Mouse (Mus musculus): ENCODE measurements around the gene Tmem237.

Tmem237 gene

DNA sequence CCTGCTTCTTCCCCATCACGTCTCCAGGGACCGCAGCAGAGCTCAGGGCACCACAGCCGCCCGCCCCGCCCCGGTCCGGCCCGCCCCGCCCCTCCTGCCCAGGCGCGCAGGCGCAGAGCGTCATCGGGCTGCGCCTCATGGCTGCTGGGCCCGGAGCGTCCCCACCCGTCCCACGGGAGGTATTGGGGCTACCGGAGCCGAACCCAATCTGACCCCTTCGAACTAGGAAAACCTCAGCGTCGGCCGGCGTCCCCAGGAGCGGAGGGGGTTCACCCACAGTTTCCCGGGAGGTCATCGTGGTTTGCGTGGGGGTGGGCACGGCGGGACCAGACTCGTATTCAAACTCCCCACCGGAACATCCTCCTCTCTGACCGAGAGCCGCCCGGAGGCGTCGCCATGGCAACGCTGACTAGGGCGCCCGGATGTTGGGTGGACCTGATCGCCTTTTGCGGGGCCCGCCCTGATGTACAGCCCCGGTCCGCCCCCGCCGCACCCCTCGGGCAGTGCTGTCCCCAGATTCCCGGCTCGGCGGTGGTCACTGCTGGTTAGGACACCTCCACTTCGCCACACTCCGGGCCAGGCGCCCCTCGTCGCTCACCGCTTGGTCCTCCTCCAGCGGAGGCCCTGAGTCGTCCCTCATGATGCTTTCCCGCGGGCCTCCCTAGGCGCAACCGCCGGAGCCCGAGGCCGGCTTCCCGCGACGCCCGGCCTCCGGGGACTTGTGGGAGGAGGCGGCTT is at the start of gene Tmem237:
Tmem237 (minus strand) TSS at position 689 of the 738 bp plus-strand sequence.
- peak; percentile 90 to 92 for DNase-seq

DNA sequence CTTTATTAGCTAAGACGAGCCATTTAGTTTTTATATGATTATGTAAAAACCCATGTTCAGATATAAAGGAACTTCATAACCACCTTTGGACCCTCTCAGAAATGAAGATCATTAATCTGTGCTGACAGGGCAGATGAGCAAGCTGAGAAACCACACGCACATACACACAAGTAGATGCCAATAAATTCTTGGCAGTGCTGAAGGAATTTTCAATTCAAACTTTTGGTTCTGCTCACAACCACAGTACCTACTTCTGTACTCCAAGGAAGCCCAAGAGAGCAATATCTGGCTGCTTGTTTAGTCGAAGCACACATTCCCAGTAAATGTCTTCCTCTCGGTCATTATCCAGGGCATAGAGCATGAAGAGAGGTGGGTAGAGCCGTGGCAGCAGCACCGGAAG is 49.4 kb upstream of the Tmem237 start:
- DNase-seq = no peak

DNA sequence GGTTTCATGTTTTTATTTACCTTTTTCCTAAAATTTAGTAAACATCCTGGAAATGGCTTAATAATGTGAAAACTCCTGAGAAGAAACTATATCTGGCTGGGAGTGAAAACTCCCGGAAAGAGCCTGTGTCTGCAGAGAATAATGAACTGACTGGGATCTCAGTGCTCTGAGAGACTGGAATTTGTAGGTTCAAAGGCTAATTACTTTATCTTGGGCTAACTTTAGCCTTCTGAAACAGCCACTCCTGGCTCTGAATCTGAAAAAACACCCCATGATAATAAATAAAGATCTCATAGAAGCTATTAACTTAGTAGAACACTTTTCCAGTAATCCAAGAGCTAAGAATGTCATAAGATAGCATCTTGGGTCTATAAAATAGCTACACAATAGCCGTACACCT is 48.3 kb upstream of the Tmem237 start:
- DNase-seq = no peak

DNA sequence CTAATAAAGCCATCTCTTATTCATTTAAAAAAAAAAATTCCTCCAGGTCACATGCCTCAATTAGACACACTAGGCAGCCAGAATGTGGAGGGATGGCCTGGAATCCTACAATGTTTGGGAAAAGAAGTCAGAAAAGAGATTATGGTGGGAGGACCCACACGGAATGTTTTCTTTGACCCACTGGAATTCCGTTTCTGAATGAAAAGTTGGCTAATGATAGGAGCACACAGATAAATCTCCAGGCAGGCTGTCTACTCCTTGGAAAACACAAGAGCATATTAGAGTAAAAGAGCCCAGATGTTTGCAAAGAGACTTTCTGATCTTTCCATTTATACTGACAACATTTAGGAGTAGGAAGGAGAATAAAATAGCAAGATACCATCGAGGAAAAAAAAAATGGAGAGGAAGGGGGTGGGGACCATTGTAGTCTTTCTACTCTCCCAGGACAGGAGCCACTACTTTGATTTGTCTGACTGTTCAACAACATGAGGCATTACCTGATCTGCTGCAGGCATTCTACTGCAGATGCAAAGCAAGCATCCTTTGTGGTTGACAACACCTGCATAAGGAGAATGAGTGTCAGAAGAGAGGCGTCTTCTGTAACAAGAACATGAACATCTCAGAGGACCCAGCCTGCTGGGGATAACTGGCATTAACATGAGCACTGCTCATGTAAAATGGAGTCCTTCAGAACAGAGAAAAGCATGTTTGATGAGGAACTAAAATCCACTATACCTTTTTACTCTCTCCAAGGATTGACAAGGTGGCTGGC is 47.6 kb upstream of the Tmem237 start:
- no peak for DNase-seq

DNA sequence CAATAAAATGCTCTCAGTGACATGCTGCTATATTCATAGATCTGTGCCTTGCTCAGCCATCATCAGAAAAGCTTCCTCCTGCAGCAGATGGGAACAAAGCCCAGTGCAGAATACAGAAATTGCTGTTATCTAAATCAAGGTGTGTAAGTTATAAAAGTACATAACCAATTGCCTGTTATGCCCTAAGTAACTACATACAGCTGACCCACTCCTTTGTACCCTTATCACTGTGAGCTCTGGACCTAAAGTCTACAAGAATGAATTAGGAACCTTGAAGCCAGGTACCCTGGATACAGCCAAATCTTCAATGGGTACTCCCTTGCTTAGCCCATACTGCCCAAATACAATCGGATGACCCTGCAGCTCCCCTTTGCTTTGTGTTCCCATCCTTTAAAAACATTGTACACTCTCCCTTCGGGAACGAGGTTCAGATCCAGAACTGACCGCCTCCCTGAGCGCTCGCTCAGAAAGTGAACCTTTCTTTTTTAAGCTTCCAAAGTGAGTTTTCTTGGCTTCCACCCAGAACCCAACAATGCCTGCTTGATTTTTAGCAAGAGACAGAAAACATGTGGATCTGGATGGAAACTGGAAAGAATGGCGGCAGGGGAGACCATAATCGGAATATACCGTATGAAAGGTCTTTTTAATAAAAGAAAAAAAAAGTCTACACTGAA is 46.2 kb upstream of the Tmem237 start:
- no peak for DNase-seq

DNA sequence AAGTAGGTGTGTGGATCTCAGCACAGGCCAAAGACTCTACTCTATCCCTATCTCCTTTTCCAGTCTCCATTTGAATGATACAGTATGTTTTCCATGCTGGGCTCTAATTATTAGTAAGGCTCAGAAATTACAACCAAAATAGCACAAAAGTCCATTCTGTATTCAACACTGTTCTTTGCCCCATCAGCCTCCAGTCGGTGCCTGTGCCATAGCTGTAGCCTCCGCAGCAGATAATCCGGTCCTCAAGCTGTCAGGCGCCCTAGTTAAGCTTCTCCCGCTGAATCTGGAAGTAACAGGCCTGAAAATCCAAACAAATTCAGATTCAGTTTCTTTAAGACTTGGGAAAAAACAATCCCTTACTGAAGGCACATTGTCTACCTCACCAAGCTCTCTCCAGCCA is 43.7 kb upstream of the Tmem237 start:
- peak in 1 of 2 experiments; percentile 33 for DNase-seq

DNA sequence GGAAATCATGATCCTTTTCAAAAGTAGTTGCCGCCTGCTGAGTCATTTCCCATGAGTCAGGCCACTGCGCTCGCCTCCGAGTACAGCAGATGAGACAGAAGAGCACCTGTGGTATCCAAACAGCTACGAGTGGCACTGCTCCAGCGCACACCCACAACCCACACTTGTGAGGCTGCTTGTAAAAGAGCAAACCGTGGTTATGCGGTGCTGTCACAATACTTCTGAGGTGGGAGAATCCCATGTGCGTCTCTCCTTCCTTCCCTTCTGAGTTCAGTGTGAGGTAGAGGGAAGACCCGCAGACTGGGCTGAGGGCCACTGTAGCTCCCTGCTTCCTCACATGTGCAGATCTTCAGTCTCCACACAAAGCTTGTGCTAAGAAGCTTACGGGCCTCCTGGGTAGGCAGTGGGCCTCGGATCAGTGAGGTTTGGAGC is 42.8 kb upstream of the Tmem237 start, which contains the start of gene Mpp4:
Mpp4 (minus strand) TSS at position 360 of the 432 bp plus-strand sequence.
- peak; percentile 41 to 50 for DNase-seq

DNA sequence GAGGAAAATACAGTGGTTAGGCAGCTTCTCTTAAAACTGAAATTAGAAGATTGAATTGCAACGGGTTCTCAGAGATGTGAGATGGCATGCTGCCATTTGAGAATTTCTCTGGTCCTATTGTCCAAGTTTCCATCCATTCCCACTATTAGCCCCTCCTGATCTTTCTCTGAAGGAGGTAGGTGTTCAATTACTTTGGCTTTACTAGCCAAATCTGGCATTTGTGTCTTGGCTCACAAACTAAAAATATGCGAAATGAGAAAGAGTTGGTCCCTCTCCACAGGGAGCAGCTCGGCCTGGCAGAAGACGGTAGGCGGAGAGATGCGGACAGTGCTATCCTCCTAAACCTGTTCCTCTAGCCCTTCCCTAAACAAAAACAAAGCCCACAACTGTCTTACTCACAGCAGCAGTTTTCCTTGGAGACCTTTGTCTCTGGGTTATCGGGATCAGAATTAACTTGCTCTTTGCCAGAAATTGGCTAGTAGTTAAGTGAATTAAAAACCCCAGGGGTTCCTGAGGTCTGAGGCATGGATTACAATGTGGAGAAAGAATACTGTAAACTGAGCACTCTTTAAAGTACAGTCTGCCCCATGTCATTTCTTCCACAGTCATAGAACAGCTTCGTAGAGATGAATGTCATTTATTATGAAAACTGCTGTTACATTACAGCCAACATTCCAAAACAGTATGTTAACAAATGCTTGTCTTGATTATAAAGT is 42.3 kb upstream of the Tmem237 start:
- peak; percentile 33 to 38 for DNase-seq

DNA sequence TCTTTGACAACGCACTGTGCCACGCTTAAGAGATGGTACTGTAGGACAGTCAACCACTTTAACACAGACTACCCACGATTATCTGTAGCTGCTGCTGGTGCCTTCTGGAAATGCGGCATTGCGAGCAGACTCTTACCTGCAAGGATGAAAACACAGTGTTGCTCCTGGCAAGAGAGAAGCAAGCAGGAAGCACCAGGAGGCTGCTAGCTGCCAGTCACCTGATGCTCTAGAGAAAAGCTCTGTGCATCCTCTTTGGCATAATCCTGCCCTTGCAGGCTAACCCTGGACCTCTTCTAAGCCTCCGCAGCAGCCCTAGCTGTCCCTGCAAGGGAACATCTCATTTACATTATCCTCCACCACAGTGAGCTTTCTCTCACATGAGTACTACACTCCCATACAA is 41.2 kb upstream of the Tmem237 start:
- peak; percentile 40 to 53 for DNase-seq

DNA sequence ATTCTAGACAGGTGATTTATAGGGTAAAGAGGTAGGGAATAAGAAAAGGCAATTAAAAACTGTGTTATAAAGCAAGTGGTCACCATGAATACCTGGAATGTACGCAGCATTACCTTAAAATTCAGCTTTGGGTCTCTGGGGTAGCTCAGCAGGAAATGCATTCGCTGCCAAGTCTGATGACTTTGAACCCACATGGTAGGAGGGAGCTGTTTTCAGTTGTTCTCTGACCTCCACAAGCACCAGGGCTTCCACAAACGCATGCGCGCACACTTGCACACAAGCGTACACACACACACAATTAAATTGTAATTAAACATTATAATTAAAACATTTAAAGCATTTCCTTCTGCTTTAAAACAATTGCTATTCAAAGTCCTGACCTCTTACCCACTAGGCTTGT is 40.7 kb upstream of the Tmem237 start:
- DNase-seq = peak in 1 of 2 experiments; percentile 23

DNA sequence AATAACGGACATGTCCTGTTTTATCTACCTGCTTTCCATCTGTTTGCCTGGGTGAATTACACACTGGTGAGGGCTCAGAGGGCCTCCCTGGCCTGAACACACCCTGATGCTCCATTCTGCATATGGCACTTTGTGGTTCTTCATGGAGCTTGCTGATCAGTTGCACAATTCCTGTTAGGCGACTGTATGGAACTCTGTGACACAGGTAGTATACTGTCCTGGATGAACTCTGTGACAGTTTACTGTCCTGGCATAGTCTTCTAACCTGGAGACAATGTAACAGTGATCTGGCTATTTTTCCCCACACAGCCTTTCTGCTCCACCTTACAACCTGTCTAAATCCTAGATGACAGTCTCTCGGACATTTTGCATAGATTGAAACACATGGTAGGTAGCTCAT is 38.9 kb upstream of the Tmem237 start:
- DNase-seq = no peak

DNA sequence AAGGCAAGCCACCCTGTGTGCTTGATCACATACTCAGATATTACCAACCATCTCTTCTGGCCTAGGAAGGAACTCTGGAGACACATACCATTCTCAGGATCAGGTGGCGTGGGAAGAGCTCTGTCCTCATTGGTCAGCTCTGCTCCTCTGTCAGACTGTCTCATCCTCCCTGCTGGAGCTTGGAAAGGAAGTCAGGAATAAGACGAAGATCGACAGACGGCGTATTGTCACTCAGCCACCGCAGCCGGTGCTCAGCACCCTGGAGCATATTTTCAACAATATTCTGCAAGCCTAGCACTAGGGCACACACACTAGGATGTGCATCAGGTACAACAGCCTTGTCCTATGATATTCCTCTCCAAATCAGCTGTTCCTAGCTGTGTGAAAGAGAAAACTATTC is 38.3 kb upstream of the Tmem237 start:
- peak; percentile 18 to 30 for DNase-seq

DNA sequence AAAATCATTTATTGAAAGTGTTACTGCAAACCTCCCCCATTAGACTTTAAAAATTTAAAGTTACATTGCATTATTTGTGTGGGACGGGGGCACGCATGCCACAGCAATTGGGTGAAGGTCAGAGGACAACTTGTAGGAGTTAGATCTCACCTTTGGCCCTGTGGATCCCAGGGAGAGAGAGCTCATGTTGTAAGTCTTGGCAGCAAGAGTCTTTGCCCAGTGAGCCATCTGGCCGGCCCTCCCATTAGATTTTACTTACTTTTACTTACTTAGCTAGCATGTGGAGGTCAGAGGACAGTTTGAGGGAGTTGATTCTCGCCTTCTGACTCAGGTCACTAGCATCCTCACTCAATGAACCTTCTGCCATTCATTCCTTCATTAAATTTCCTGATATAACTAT is 37.6 kb upstream of the Tmem237 start:
- DNase-seq = no peak

DNA sequence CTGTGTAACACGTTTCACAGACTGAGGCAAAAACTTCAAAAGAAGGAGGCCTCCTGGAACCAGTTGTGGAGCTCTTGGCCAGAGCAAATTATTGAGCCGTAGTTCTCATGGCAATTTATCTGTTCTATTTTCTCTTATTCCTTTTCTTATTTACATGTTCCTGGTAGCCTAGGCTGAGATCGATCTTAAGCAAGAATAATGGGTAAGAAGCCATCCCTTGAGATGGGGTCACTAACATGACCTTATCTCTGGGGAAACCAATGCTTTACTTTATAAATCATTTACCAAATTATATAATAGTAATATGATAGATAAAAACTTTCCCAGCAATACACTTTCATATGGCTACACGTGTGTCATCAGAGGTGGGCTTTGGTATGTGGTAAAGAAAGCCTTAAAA is 32.1 kb upstream of the Tmem237 start:
- no peak for DNase-seq

DNA sequence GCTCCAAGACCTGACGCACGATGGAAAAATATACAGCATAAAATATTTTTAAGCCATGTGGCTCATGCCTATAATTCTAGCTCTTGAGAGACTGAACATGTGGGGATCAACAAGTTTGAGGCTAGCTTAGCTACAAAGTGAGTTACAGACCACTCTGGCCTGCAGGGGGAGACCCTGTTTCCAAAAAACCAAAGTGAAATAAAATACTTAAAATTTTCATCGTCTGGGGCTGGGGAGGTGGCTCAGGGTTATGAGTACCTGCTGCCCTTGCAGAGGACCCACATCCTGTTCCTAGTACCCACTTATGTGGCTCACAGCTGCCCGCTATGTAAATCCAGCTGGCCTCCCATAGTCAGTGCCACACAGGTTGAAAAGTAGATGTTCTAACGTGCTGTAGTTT is 30.3 kb upstream of the Tmem237 start:
- no peak for DNase-seq

DNA sequence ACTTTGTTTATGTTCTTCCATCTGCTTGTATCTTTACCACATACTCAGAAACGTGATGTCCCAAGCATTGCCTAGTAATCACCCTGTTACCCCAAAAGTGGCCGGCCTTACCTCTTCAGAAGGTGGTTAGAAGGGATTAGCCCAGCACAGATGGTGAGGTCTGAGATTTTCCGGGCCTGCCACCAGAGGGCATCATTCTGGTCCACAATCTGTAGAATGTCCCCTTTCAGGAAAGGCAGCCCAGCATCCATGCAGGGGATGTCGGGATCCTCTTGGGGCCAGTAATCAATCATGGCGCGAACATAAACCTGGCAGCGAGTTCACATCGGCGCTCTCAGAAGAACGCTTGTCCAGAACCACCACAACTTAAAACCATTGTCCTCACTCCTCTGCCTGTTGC is 24.3 kb upstream of the Tmem237 start:
- peak; percentile 51 to 61 for DNase-seq

DNA sequence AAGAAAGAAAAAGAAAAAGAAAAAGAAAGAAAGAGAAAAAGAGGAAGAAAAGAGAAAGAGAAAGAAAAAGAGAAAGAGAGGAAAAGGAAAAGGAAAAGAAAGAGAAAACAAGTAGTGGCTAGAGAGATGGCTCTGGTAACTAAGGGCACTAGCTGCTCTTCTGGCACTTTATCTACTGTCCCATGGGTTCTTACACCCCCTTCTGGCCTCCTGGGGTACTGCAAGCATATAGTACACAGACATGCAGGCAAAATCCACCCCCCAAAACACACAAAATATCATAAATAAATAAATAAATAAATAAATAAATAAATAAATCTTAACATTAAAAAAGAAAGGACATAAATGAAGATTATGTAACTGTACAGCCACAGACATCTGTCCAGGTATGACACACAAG is 22.6 kb upstream of the Tmem237 start:
- peak; percentile 48 to 50 for DNase-seq

DNA sequence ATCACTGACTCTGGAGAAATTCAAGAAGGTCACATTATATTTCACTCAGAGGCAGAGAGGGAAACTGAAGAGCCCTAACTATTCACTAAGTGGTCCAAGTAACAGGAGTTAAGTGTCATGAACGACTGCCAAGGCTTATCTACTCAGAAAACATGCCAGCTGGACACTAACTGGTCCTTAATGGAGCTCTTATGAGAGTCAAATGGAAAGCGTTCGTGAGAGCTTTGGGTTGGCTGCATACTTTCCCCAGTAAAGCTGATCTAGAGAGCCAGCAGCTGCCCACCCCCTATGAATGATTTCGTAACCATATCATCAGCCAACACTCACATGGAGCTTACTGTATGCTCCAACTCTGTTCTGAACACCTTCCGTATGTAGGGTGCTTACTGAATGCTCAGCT is 14.2 kb upstream of the Tmem237 start:
- DNase-seq = no peak

DNA sequence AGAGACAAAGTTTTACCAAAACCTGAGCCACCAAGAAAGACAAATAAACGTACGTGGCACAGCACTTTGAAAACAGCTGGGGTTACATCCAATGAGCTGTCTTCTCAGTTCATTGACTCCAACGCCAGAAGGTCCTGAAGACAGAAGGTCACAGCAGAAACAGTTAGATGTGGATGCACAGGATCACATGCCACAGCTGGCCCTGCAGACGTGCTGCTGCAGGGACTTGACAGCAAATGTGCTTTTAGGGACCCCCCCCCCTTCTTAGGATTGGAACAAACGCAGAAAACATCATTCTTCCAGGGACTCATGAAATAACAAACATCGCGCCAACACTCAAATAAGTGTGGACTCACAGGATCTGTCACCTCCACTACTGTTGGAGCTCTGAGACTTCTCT is 8.7 kb upstream of the Tmem237 start:
- no peak for DNase-seq

DNA sequence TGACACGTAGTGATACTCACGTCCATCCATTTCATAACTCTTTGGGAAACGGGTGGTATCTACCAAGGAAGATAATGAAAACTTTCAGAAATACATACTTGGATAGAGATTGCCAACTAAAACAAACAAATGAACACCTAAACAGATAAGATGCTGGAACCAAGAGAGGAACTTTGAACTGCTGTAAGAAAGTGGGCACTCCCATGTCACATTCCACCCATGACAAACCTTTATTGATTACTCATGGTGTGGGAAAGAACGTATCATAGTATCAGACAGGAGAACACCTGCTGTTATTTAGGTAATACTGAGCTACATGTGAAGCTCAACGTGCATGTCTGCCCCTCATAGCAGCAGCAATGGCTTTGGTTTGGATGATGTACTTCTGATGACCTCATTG is 5.3 kb upstream of the Tmem237 start:
- DNase-seq = no peak

DNA sequence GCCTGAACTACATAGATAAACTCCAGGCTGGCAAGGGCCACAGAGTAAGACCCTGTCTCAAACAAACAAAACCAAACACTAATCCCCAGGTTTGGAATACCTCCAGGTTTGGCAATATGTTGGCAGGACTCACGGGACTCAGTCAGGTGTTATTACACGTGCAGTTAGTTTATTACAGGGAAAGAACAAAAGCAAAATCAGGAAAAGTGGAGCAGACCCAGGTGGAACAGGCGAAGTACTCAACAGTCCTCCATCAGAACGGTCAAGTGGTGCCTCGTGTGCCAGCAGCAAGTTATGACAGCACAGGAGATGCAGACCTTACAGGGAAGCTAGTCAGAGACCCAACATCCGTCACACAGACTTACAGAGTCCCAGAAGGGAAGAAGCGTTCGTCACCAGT is 9.7 kb downstream of the Tmem237 start:
- DNase-seq = no peak

DNA sequence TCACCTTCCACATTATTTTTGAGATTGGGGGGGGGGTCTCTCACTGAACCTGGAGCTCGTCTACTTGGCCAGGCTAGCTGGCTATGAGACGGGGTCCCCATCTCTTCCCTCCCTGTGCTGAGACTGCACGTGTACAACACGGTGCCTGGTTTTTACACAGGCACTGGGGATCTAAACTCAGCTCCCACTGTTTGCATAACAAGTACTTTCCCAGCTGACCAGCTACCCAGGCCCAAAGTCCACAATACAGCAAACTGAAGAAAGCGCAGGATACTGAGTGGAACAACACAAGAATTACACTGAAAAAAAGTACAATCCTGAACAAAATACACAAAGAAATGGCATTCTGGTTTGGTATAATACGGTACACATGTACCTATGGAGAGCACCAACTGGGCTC is 18.1 kb downstream of the Tmem237 start:
- no peak for DNase-seq

DNA sequence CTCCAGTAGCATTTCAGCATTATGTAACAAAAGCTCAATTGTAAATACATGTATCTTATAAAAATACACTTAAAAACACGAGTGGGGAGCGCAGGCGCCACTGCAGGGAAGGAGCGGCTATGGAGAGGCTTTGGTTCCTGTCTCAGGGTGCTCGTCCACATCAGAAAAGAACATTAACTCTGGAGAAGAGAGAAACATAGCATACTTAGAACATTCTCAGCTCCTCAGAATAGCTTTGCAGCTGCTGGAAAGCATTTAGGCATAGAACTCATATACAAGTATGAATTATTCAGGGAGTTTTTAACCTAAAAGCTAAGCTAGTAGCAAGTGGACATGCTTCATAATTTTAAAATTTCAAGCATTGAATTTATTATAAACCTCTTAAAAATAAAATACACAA is 19.2 kb downstream of the Tmem237 start:
- no peak for DNase-seq

Data from cerebellum, postnatal 36 days (tissue).